Mouse (Mus musculus): ENCODE data around the gene Abl1.
A peak's percentile ranks its signal among the peaks of the same experiment; 100 is the strongest.

Gene Abl1

DNA sequence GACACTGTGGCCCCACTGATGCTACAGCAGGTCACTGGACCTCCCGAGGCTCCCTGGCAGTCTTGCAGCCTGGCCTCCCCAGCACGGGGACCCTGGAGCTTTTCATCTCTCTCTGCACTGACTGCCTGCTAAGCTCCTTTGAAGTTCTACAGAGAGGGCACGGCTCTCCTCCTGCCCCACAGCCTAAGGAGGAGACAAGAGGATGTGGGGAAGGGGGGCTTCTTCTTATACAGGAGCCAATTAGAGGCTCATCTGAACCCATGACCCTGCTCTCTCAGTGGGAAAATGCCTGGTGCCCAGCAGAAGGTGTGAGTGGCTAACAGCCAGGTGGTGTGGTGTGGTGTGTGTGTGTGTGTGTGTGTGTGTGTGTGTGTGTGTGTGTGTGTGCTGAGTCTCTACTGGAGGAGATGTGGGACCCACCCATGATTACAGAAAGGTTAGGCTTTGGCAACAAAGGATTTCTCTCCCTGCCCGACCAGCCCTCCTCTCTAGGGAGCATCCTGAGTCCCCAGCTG, 140.2 kb downstream of the Abl1 start:
- no peak for DNase-seq

DNA sequence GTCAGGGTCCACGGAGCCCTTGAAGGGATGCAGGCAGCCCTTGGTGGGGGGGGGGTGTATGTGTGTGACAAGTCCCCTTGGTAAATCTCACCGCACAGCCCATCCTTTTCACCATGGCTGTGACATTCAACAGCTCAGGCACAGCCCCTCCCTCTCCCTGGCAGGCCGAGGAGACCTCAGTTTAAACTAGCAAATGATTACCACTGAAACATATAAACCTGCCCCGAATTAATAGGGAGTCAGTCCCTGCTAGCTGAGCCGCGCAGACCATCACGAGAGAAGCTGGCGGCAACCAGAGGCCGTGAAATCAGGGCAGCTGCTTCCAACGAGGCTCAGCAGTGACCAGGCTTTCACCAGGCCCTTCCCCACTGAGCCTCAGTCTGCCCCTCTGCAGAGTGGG, 147.9 kb downstream of the Abl1 start:
- DNase-seq, result no peak

DNA sequence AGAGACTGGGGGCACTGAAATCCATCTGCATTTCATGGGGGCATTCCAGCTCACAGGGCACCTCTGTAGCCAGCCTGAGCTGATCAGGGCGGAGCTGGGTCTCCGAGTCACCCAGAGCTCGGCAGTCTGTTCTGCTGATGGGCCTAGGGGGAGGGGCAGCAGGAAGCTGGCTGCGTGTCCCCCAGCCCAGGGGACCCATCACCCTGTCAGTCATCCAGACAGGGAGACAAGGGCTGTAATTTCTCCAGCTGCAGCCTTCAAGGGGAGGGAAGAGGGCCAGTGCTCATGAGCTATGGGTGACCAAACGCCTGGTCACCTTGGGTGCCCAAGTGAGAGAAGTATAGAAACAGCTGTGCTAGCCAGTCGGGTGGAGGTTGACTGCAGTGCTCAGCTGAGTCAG, 148.8 kb downstream of the Abl1 start:
- DNase-seq, result no peak

DNA sequence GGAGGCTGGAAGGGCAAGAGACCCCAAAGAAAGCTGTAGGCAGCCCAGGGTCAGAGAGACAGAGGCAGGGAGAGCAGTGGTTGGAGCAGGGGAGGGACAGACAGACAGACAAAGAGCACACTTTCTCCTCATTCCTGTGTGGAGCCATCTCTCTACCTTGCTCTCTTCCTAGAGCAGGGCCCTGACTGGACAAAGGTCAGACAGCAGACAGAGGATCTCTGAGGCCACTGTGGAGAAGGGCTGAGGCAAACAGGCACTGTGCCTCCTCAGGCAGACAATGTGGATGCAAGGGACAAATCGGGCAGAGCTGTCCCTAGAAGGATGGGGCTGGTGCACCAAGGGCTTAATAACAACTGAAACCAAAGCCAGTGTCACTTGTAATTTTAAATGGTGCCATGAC, 150.7 kb downstream of the Abl1 start:
- no peak for DNase-seq

DNA sequence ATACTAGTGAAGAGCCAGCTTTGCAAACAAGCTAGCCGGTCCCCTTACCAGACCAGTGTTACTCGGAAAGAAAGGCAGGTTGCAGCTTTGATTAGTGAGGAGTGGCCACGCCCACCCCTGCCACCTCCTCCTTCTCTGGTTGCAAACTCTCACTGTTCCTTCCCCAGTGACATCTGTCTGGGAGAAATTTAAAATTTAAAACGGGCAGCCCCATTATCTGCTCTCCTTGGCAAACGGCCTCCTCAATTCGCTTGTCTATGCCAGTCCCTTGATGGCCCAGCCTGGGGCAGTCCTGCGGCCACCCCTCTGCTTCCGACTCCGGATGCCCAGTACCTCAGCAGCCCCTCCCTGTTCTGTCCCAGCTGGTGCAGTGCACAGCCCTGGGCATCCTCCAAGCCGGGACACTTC, 156.6 kb downstream of the Abl1 start:
- DNase-seq, result no peak

DNA sequence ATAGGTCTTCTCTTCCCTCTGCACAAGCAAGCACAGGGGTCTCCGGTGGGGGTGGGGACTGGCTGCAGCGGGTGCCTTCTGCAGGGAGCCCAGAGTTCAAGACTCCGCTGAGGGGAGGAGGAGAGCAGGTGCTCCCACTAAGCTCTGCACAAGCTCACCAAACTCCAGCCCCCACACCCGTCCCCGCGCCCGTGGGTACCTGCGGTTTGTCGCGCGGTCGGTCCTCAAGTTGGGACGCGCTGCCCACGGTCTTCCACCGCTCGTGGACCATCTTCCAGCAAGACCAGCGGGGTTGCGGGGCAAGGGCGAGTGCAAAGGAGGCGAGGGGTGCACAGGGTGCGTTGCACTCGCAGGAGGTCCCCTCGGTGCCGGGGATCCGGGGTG, 157.3 kb downstream of the Abl1 start:
- DNase-seq, result no peak

DNA sequence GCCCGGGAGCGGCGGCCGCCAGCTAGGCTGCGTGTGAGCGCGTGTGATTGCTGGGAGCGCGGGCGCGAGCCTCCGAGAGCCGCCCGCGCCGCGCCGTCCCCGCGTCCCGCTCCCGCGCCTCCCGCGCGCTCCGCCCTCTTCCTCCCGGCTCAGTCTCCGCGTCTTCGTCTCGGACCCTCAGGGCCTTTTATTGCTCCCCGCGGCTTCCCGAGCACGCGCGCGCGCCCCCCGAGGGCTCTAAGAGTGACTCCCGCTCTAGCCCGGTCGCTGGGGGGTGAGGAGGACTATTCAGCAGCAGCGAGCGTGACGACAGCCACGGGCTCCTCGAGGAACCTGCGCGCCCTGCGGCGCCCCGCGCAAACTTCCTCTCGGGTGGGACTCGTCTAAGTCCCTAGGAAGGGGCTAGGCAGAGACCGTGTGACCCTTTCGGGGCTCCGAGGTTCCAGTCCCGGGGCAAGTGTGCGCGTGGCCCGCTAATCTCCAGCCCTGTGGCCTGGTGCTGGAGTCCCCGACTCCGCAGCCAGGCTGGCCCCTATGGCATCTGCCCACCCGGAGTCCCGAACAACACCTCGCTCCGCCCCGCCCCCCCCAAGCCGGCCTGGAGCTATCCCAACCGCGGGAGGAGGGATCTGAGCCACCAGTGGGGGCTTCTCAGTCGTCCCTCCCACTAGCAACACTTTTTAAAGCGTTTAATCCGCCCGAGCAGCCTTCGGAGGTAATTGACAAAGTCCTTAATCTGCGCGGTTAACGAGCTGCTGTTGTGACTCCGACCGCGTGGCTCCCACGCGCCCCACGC, 157.9 kb downstream of the Abl1 start, which contains the start of gene Fibcd1:
Fibcd1 (minus strand) TSS at position 110 of the 796 bp plus-strand sequence.
- DNase-seq, result peak; percentile 48

GRCm38 (mm10) chr2:31846692-31847660, 158.8 kb downstream of the Abl1 start:
- peak; percentile 57 for DNase-seq

DNA sequence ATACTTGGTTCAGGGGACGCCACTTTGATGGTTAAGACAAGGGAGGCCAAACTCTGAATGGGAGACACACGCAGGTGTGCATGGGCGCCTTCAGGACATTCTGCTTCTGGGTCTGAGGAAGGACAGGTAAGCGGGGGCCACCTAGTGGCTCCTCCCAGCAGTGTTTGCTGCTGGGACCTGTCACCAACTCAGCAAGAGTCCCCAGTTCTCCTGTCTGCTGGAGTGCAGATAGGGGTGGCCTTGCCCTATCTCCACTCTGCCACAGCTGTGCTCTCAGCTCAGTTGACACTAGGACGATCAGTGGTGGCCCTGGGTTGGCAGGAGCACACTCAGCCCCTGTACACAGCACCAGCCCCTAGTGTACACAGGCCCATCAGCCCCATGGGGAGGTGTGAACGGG, 159.7 kb downstream of the Abl1 start:
- DNase-seq, result peak; percentile 68

DNA sequence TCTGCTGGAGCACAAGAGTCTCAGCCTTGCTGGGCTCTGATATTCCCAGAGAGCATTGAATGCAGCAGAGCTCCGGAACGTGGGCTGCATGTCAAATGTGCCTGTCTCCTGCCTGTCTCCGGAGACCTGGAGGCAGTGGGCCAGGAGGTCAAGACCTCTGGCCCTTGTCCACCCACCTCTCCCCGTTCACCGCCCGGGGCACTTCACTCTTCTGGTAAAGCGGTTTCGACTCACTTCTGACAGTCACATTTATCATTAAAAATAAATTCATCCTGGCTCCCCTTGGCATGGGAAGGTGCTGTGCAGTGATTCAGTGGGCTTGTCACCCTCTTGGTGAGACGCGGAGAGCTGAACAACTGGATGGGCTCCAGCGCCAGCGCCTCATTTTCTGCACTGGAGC, 162.0 kb downstream of the Abl1 start:
- DNase-seq, result no peak

Measured in thymus, postnatal 25 days (tissue).